Mouse (Mus musculus) ES-E14 (cell line): ENCODE results near the gene Dcdc2a.

ENCODE experiments used
- HCFC1 ChIP-seq: IDR thresholded peaks from 2 replicates; pipeline ENCODE4 v1.6.1; 2012; ENCODE audit warnings: low read length, inconsistent platforms, borderline replicate concordance; ENCODE audit not compliant: insufficient read depth
- MAFK ChIP-seq: IDR thresholded peaks from 2 replicates; pipeline ENCODE4 v1.6.1; 2014; ENCODE audit warnings: mild to moderate bottlenecking, low read depth, low read length, inconsistent platforms; ENCODE audit not compliant: insufficient read depth
- ZC3H11A ChIP-seq: IDR thresholded peaks from 2 replicates; pipeline ENCODE4 v1.6.1; 2012; ENCODE audit warnings: low read depth, mild to moderate bottlenecking, inconsistent platforms, low read length, borderline replicate concordance
- ZNF384 ChIP-seq: IDR thresholded peaks from 2 replicates; pipeline ENCODE4 v1.6.1; 2012; ENCODE audit warnings: low read depth, low read length, inconsistent platforms

- no peak for TF ChIP-seq MAFK
- no peak for TF ChIP-seq ZC3H11A
- TF ChIP-seq HCFC1 = no peak
- TF ChIP-seq ZNF384 = no peak
Measured at GRCm38 (mm10) chr13:25093776-25094175, 38.0 kb downstream of the Dcdc2a start.
